In genomic region chr11:116619561-116619960, GRCm38 (mm10) we compare ENCODE assay signal across 19 mouse cellular contexts. TPM values are rescaled to one million over a fixed set of nuclear protein-coding genes. Genes with fewer than 3 reads are reported as not detected.
DNase-seq lines count a peak whose midpoint lies in the region; ATAC-seq and TF ChIP-seq lines count a peak whose summit lies in the region.
"Had no signal": no experiment of that assay in that cellular context is flagged by ENCODE, and none has a peak within 500 bp of the region (broad histone marks: within the 10 kb centered on the region; RNA-seq: fewer than 3 reads in every experiment).

No protein-coding gene starts in this region.

- 60% methylated on average over 8 of the region's 8 CpGs for WGBS in heart, adult 2 months
- WGBS in limb, embryonic 12.5 days = 52% methylated on average over 8 of the region's 8 CpGs
- 60% methylated on average over 8 of the region's 8 CpGs for WGBS in limb, embryonic 10.5 days
- WGBS in liver, embryonic 16.5 days (ENCODE audit: insufficient replicate concordance) = 66% methylated on average over 8 of the region's 8 CpGs
- WGBS in intestine, postnatal 0 days = 51% methylated on average over 8 of the region's 8 CpGs
- 76% methylated on average over 8 of the region's 8 CpGs for WGBS in midbrain, embryonic 16.5 days

- H3K27ac ChIP-seq in heart, adult 2 months = peak overlapping the region; percentile 96; the same call in 1 of the 2 replicates
- no peak overlapping the region for H3K27ac ChIP-seq in limb, embryonic 12.5 days
- no peak overlapping the region for H3K27ac ChIP-seq in limb, embryonic 10.5 days
- H3K27ac ChIP-seq in MEL (ENCODE audit: control insufficient read depth, low read depth, low read length) = peak overlapping the region; percentile 46
- peak overlapping the region; percentile 94 for H3K27ac ChIP-seq in liver, embryonic 16.5 days (ENCODE audit: low read length)
- H3K27ac ChIP-seq in intestine, postnatal 0 days (ENCODE audit: low read depth, low read length) = no peak overlapping the region
- no peak overlapping the region for H3K27ac ChIP-seq in midbrain, embryonic 16.5 days (ENCODE audit: low read length)
- H3K27ac ChIP-seq: forebrain, embryonic 10.5 days; hindbrain, embryonic 14.5 days; left cerebral cortex, adult 2 months; midbrain, embryonic 13.5 days had no signal

- H3K9me3 ChIP-seq in limb, embryonic 12.5 days = no peaks in the 10 kb centered on the region
- no peaks in the 10 kb centered on the region for H3K9me3 ChIP-seq in limb, embryonic 10.5 days (replicated peaks)
- H3K9me3 ChIP-seq in MEL (replicated peaks; ENCODE audit: insufficient read depth, low read length) = no peaks in the 10 kb centered on the region
- no peaks in the 10 kb centered on the region for H3K9me3 ChIP-seq in liver, embryonic 16.5 days (replicated peaks; ENCODE audit: control insufficient read depth, low read length)
- H3K9me3 ChIP-seq in intestine, postnatal 0 days (ENCODE audit: control insufficient read depth) = no peaks in the 10 kb centered on the region
- no peaks in the 10 kb centered on the region for H3K9me3 ChIP-seq in midbrain, embryonic 16.5 days (replicated peaks; ENCODE audit: control insufficient read depth, low read length, poor library complexity, severe bottlenecking)
- H3K9me3 ChIP-seq: forebrain, embryonic 10.5 days; G1E; midbrain, embryonic 13.5 days had no signal

- H3K4me2 ChIP-seq in limb, embryonic 12.5 days = 0 out of 2 replicates have a peak overlapping the region, but pooled peaks have one; percentile 3
- peak overlapping the region; percentile 96 for H3K4me2 ChIP-seq in liver, embryonic 16.5 days (ENCODE audit: low read depth, low read length)
- no peak overlapping the region for H3K4me2 ChIP-seq in intestine, postnatal 0 days (replicated peaks; ENCODE audit: low read depth)
- H3K4me2 ChIP-seq in midbrain, embryonic 16.5 days (ENCODE audit: low read length) = no peak overlapping the region
- H3K4me2 ChIP-seq: hindbrain, embryonic 14.5 days; midbrain, embryonic 13.5 days had no signal

- TF ChIP-seq POLR2A in heart, adult 2 months (IDR thresholded peaks at IDR 0.05; ENCODE audit: insufficient read depth, low read depth, low read length) = no peak
- TF ChIP-seq POLR2A in MEL (IDR thresholded peaks at IDR 0.05; ENCODE audit: control insufficient read depth in 1 of 2, insufficient read depth in 1 of 2, low read depth in 1 of 2, low read length in 2 of 2, poor library complexity in 1 of 2) = no peak

- TF ChIP-seq CTCF in heart, adult 2 months (IDR thresholded peaks at IDR 0.05) = no peak
- no peak for TF ChIP-seq CTCF in MEL (IDR thresholded peaks at IDR 0.05 in 2 of 3, conservative IDR thresholded peaks at IDR 0.05 in 1 of 3; ENCODE audit: control insufficient read depth in 1 of 3, insufficient read depth in 1 of 3, low read depth in 2 of 3, low read length in 3 of 3, poor library complexity in 1 of 3, severe bottlenecking in 1 of 3)
- TF ChIP-seq CTCF in intestine, postnatal 0 days (IDR thresholded peaks at IDR 0.05; ENCODE audit: low read depth) = no peak

- H3K27me3 ChIP-seq in heart, adult 2 months (ENCODE audit: control insufficient read depth, insufficient read depth, low read length) = no peaks in the 10 kb centered on the region
- H3K27me3 ChIP-seq in limb, embryonic 12.5 days = peaks cover 20% of the 10 kb centered on the region
- peaks cover 34% of the 10 kb centered on the region for H3K27me3 ChIP-seq in limb, embryonic 10.5 days (ENCODE audit: low read depth, poor library complexity, severe bottlenecking)
- H3K27me3 ChIP-seq in MEL (ENCODE audit: control insufficient read depth in 1 of 2, insufficient read depth in 2 of 2, low read length in 2 of 2) = no peaks in the 10 kb centered on the region
- no peaks in the 10 kb centered on the region for H3K27me3 ChIP-seq in liver, embryonic 16.5 days (ENCODE audit: control insufficient read depth, insufficient read depth, low read depth, low read length)
- no peaks in the 10 kb centered on the region for H3K27me3 ChIP-seq in intestine, postnatal 0 days (replicated peaks; ENCODE audit: control insufficient read depth, insufficient read depth, low read length)
- H3K27me3 ChIP-seq in midbrain, embryonic 16.5 days (ENCODE audit: control insufficient read depth, insufficient read depth, low read depth, low read length) = peaks cover 15% of the 10 kb centered on the region

- no peak for ATAC-seq in limb, embryonic 12.5 days (ENCODE audit: insufficient number of reproducible peaks, insufficient read depth, low FRiP score, low TSS enrichment, low read depth)
- no peak for ATAC-seq in liver, embryonic 16.5 days (ENCODE audit: low read depth)
- no peak for ATAC-seq in intestine, postnatal 0 days
- no peak for ATAC-seq in midbrain, embryonic 16.5 days
- ATAC-seq: midbrain, embryonic 13.5 days had no signal

- H3K9ac ChIP-seq in heart, adult 2 months (ENCODE audit: low read depth, low read length) = no peak overlapping the region
- no peak overlapping the region for H3K9ac ChIP-seq in limb, embryonic 12.5 days (replicated peaks)
- H3K9ac ChIP-seq in MEL (ENCODE audit: control insufficient read depth, low read depth, low read length, poor library complexity, severe bottlenecking) = peak overlapping the region; percentile 34
- peak overlapping the region; percentile 72 for H3K9ac ChIP-seq in liver, embryonic 16.5 days (ENCODE audit: low read depth, low read length)
- no peak overlapping the region for H3K9ac ChIP-seq in intestine, postnatal 0 days (ENCODE audit: low read depth, low read length)
- no peak overlapping the region for H3K9ac ChIP-seq in midbrain, embryonic 16.5 days (ENCODE audit: low read depth, low read length)
- H3K9ac ChIP-seq: hindbrain, embryonic 14.5 days; midbrain, embryonic 13.5 days had no signal

- intact Hi-C loops in heart, adult 2 months (cut with DNase I) = no loop called here
- intact Hi-C loops in heart, postnatal 10 days (cut with DNase I) = no loop called here

- peaks cover 69% of the 10 kb centered on the region for H3K4me1 ChIP-seq in heart, adult 2 months (ENCODE audit: control insufficient read depth, insufficient read depth, low read length)
- peaks cover 82% of the 10 kb centered on the region for H3K4me1 ChIP-seq in limb, embryonic 12.5 days (replicated peaks)
- H3K4me1 ChIP-seq in limb, embryonic 10.5 days = peaks cover 95% of the 10 kb centered on the region
- peaks cover 25 to 71% of the 10 kb centered on the region in 2 experiments for H3K4me1 ChIP-seq in MEL (ENCODE audit: control insufficient read depth in 1 of 2, insufficient read depth in 2 of 2, low read length in 2 of 2)
- H3K4me1 ChIP-seq in liver, embryonic 16.5 days (ENCODE audit: control insufficient read depth, low read depth, low read length) = peaks cover 93% of the 10 kb centered on the region
- peaks cover 35% of the 10 kb centered on the region for H3K4me1 ChIP-seq in intestine, postnatal 0 days (replicated peaks; ENCODE audit: control insufficient read depth, insufficient read depth, low read length)
- peaks cover 2% of the 10 kb centered on the region; the same call in 1 of the 2 replicates for H3K4me1 ChIP-seq in midbrain, embryonic 16.5 days (ENCODE audit: control insufficient read depth, insufficient read depth, low read length)

- no peak for TF ChIP-seq EP300 in heart, adult 2 months (IDR thresholded peaks at IDR 0.05; ENCODE audit: insufficient read depth, low read depth, low read length)
- TF ChIP-seq EP300 in MEL (IDR thresholded peaks at IDR 0.05; ENCODE audit: low read depth in 1 of 2, low read length in 2 of 2) = no peak

- no peak for TF ChIP-seq RAD21 in MEL (IDR thresholded peaks at IDR 0.05; ENCODE audit: low read depth, low read length)

- H3K4me3 ChIP-seq in heart, adult 2 months = no peak overlapping the region
- H3K4me3 ChIP-seq in limb, embryonic 12.5 days (replicated peaks) = no peak overlapping the region
- no peak overlapping the region for H3K4me3 ChIP-seq in limb, embryonic 10.5 days
- H3K4me3 ChIP-seq in MEL (ENCODE audit: control insufficient read depth in 1 of 2, insufficient read depth in 1 of 2, low read depth in 2 of 2, low read length in 2 of 2) = peak overlapping the region in 1 of 2 experiments; percentile 38; a peak in 1 of 4 replicates
- peak overlapping the region; percentile 55 for H3K4me3 ChIP-seq in liver, embryonic 16.5 days (ENCODE audit: low read depth, low read length)
- H3K4me3 ChIP-seq in intestine, postnatal 0 days (ENCODE audit: low read depth, low read length) = no peak overlapping the region
- no peak overlapping the region for H3K4me3 ChIP-seq in midbrain, embryonic 16.5 days (ENCODE audit: low read depth, low read length)
- H3K4me3 ChIP-seq: forebrain, embryonic 10.5 days; left cerebral cortex, adult 2 months; midbrain, embryonic 13.5 days had no signal

- H3K79me2 ChIP-seq in heart, adult 2 months (replicated peaks; ENCODE audit: control insufficient read depth, insufficient read depth, low read length) = peaks cover 8% of the 10 kb centered on the region
- peaks cover 6% of the 10 kb centered on the region for H3K79me2 ChIP-seq in MEL (ENCODE audit: control insufficient read depth, insufficient read depth, low read length, poor library complexity)

- peaks cover 2% of the 10 kb centered on the region; the same call in 1 of the 2 replicates for H3K36me3 ChIP-seq in heart, adult 2 months (ENCODE audit: control insufficient read depth, insufficient read depth, low read length)
- no peaks in the 10 kb centered on the region for H3K36me3 ChIP-seq in limb, embryonic 12.5 days
- H3K36me3 ChIP-seq in limb, embryonic 10.5 days = no peaks in the 10 kb centered on the region
- H3K36me3 ChIP-seq in MEL (ENCODE audit: control insufficient read depth in 1 of 2, insufficient read depth in 2 of 2, low read length in 2 of 2) = peaks cover 0 to 37% of the 10 kb centered on the region in 2 experiments; a peak in 2 of 4 replicates
- H3K36me3 ChIP-seq in liver, embryonic 16.5 days (ENCODE audit: control insufficient read depth, insufficient read depth) = no peaks in the 10 kb centered on the region
- H3K36me3 ChIP-seq in intestine, postnatal 0 days (ENCODE audit: control insufficient read depth, insufficient read depth) = no peaks in the 10 kb centered on the region
- no peaks in the 10 kb centered on the region for H3K36me3 ChIP-seq in midbrain, embryonic 16.5 days (ENCODE audit: control insufficient read depth, insufficient read depth, low read length)
- H3K36me3 ChIP-seq: forebrain, embryonic 10.5 days; midbrain, embryonic 13.5 days had no signal

- no peak for DNase-seq in heart, adult 2 months
- no peak for DNase-seq in heart, postnatal 10 days
- no peak for DNase-seq in limb, embryonic 10.5 days (ENCODE audit: low spot score)
- DNase-seq in MEL (ENCODE audit: low read depth, low spot score) = no peak
- DNase-seq: adrenal gland, postnatal 14 days; right cerebral cortex, postnatal 25 days had no signal

RNA-seq across cellular contexts. Expression of gene Rhbdf2, which starts 7.3 kb away (rescaled TPM):
- 10 to 100 TPM; 10.8 to 11.2 TPM for total RNA-seq in heart, adult 2 months (2021)
- 19.2 and 22.3 TPM in 2 replicates for polyA plus RNA-seq in heart, adult 2 months (2012; rRNA removed)
- 10 to 100 TPM; 15.4 to 17.7 TPM for total RNA-seq in heart, postnatal 10 days (2021)
- 4.1 and 5.1 TPM in 2 replicates for polyA plus RNA-seq in limb, embryonic 12.5 days (2016; fragmentation: Nextera tagmentation; extraction: Ambion mirVana)
- 4.4 and 5.2 TPM in 2 replicates for polyA plus RNA-seq in limb, embryonic 10.5 days (2016; fragmentation: Nextera tagmentation; extraction: Ambion mirVana)
- 6.4 and 7.7 TPM in 2 replicates for total RNA-seq in MEL (2012; rRNA removed)
- 10 to 100 TPM in 1 of 2 experiments, not detected in 1; 13.7 TPM for polyA plus RNA-seq in MEL (2012; ENCODE audit: insufficient read depth in 1 of 2, insufficient read length in 2 of 2, low read depth in 1 of 2, low replicate concordance in 2 of 2, missing spikeins in 1 of 2)
- polyA plus RNA-seq in liver, embryonic 16.5 days (2015; fragmentation: Nextera tagmentation; extraction: Ambion mirVana) = 6.7 and 7.7 TPM in 2 replicates
- 7.6 and 8.4 TPM in 2 replicates for polyA plus RNA-seq in intestine, postnatal 0 days (2015; fragmentation: Nextera tagmentation; extraction: Ambion mirVana)
- polyA plus RNA-seq in midbrain, embryonic 16.5 days (2015; fragmentation: Nextera tagmentation; extraction: Ambion mirVana) = 0.93 and 1.2 TPM in 2 replicates

RNA-seq across cellular contexts. Expression of gene Aanat, which starts 33.3 kb away (rescaled TPM):
- not detected for total RNA-seq in heart, adult 2 months (2021)
- not detected in 2 replicates for polyA plus RNA-seq in heart, adult 2 months (2012; rRNA removed)
- total RNA-seq in heart, postnatal 10 days (2021) = not detected
- not detected in 2 replicates for polyA plus RNA-seq in limb, embryonic 12.5 days (2016; fragmentation: Nextera tagmentation; extraction: Ambion mirVana)
- polyA plus RNA-seq in limb, embryonic 10.5 days (2016; fragmentation: Nextera tagmentation; extraction: Ambion mirVana) = not detected in 2 replicates
- not detected in 2 replicates for total RNA-seq in MEL (2012; rRNA removed)
- not detected for polyA plus RNA-seq in MEL (2012; ENCODE audit: insufficient read depth in 1 of 2, insufficient read length in 2 of 2, low read depth in 1 of 2, low replicate concordance in 2 of 2, missing spikeins in 1 of 2)
- not detected in 2 replicates for polyA plus RNA-seq in liver, embryonic 16.5 days (2015; fragmentation: Nextera tagmentation; extraction: Ambion mirVana)
- polyA plus RNA-seq in intestine, postnatal 0 days (2015; fragmentation: Nextera tagmentation; extraction: Ambion mirVana) = not detected in 2 replicates
- 0.20 and 0.36 TPM in 2 replicates for polyA plus RNA-seq in midbrain, embryonic 16.5 days (2015; fragmentation: Nextera tagmentation; extraction: Ambion mirVana)
- total RNA-seq: adrenal gland, postnatal 14 days; G1E; granulocyte monocyte progenitor cell, adult 5-6 weeks; liver, adult 2 months; neutrophil, adult 5-6 weeks had no signal
- polyA plus RNA-seq: C2C12; forebrain, embryonic 10.5 days; G1E; liver, adult 2 months had no signal

RNA-seq across cellular contexts. Expression of gene Prcd, which starts 33.8 kb away (rescaled TPM):
- total RNA-seq in heart, adult 2 months (2021) = 1 to 10 TPM; 1.1 to 1.3 TPM
- polyA plus RNA-seq in heart, adult 2 months (2012; rRNA removed) = 0.76 and 1.1 TPM in 2 replicates
- 1 to 10 TPM; 1.4 to 1.7 TPM for total RNA-seq in heart, postnatal 10 days (2021)
- 0.45 and 0.63 TPM in 2 replicates for polyA plus RNA-seq in limb, embryonic 12.5 days (2016; fragmentation: Nextera tagmentation; extraction: Ambion mirVana)
- 0.16 and 0.25 TPM in 2 replicates for polyA plus RNA-seq in limb, embryonic 10.5 days (2016; fragmentation: Nextera tagmentation; extraction: Ambion mirVana)
- total RNA-seq in MEL (2012; rRNA removed) = 50.0 and 72.2 TPM in 2 replicates
- 10 to 100 TPM in 1 of 2 experiments, not detected in 1; 44.4 TPM for polyA plus RNA-seq in MEL (2012; ENCODE audit: insufficient read depth in 1 of 2, insufficient read length in 2 of 2, low read depth in 1 of 2, low replicate concordance in 2 of 2, missing spikeins in 1 of 2)
- 0.12 TPM in 1 of 2 replicates, not detected in the other for polyA plus RNA-seq in liver, embryonic 16.5 days (2015; fragmentation: Nextera tagmentation; extraction: Ambion mirVana)
- polyA plus RNA-seq in intestine, postnatal 0 days (2015; fragmentation: Nextera tagmentation; extraction: Ambion mirVana) = 0.84 and 1.1 TPM in 2 replicates
- 3.7 and 4.4 TPM in 2 replicates for polyA plus RNA-seq in midbrain, embryonic 16.5 days (2015; fragmentation: Nextera tagmentation; extraction: Ambion mirVana)
- total RNA-seq: granulocyte monocyte progenitor cell, adult 5-6 weeks; liver, adult 2 months; neutrophil, adult 5-6 weeks had no signal
- polyA plus RNA-seq: liver, adult 2 months had no signal

RNA-seq across cellular contexts. Expression of gene Cygb, which starts 34.6 kb away (rescaled TPM):
- total RNA-seq in heart, adult 2 months (2021) = 10 to 100 TPM; 42.5 to 50.3 TPM
- polyA plus RNA-seq in heart, adult 2 months (2012; rRNA removed) = 55.0 and 66.1 TPM in 2 replicates
- total RNA-seq in heart, postnatal 10 days (2021) = 10 to 100 TPM; 76.2 to 85.4 TPM
- polyA plus RNA-seq in limb, embryonic 12.5 days (2016; fragmentation: Nextera tagmentation; extraction: Ambion mirVana) = 3.1 and 3.6 TPM in 2 replicates
- polyA plus RNA-seq in limb, embryonic 10.5 days (2016; fragmentation: Nextera tagmentation; extraction: Ambion mirVana) = 2.7 and 5.8 TPM in 2 replicates
- total RNA-seq in MEL (2012; rRNA removed) = 2.1 and 2.2 TPM in 2 replicates
- polyA plus RNA-seq in MEL (2012; ENCODE audit: insufficient read depth in 1 of 2, insufficient read length in 2 of 2, low read depth in 1 of 2, low replicate concordance in 2 of 2, missing spikeins in 1 of 2) = 1 to 10 TPM in 1 of 2 experiments, not detected in 1; 8.7 TPM
- 1.1 and 1.2 TPM in 2 replicates for polyA plus RNA-seq in liver, embryonic 16.5 days (2015; fragmentation: Nextera tagmentation; extraction: Ambion mirVana)
- polyA plus RNA-seq in intestine, postnatal 0 days (2015; fragmentation: Nextera tagmentation; extraction: Ambion mirVana) = 17.5 and 20.2 TPM in 2 replicates
- 26.4 and 29.3 TPM in 2 replicates for polyA plus RNA-seq in midbrain, embryonic 16.5 days (2015; fragmentation: Nextera tagmentation; extraction: Ambion mirVana)
- total RNA-seq: G1E; granulocyte monocyte progenitor cell, adult 5-6 weeks had no signal

RNA-seq across cellular contexts. Expression of gene Ube2o, which starts 38.3 kb away (rescaled TPM):
- total RNA-seq in heart, adult 2 months (2021) = 10 to 100 TPM; 24.8 to 36.3 TPM
- 22.6 and 26.4 TPM in 2 replicates for polyA plus RNA-seq in heart, adult 2 months (2012; rRNA removed)
- total RNA-seq in heart, postnatal 10 days (2021) = 10 to 100 TPM; 28.5 to 33.7 TPM
- polyA plus RNA-seq in limb, embryonic 12.5 days (2016; fragmentation: Nextera tagmentation; extraction: Ambion mirVana) = 14.8 and 21.7 TPM in 2 replicates
- 12.7 and 16.4 TPM in 2 replicates for polyA plus RNA-seq in limb, embryonic 10.5 days (2016; fragmentation: Nextera tagmentation; extraction: Ambion mirVana)
- 22.9 and 31.1 TPM in 2 replicates for total RNA-seq in MEL (2012; rRNA removed)
- 10 to 100 TPM in 1 of 2 experiments, not detected in 1; 42.8 TPM for polyA plus RNA-seq in MEL (2012; ENCODE audit: insufficient read depth in 1 of 2, insufficient read length in 2 of 2, low read depth in 1 of 2, low replicate concordance in 2 of 2, missing spikeins in 1 of 2)
- 15.1 and 18.1 TPM in 2 replicates for polyA plus RNA-seq in liver, embryonic 16.5 days (2015; fragmentation: Nextera tagmentation; extraction: Ambion mirVana)
- polyA plus RNA-seq in intestine, postnatal 0 days (2015; fragmentation: Nextera tagmentation; extraction: Ambion mirVana) = 3.7 and 4.8 TPM in 2 replicates
- polyA plus RNA-seq in midbrain, embryonic 16.5 days (2015; fragmentation: Nextera tagmentation; extraction: Ambion mirVana) = 15.5 and 17.0 TPM in 2 replicates

Comparison
In these comparisons a context has a peak if more than half of its experiments do, and no peak if none do; other contexts are left out.
1. H3K27ac ChIP-seq: peak in heart, adult 2 months (single experiment), MEL (single experiment) and liver, embryonic 16.5 days (single experiment); none in limb, embryonic 12.5 days (single experiment), limb, embryonic 10.5 days (single experiment), intestine, postnatal 0 days (single experiment) and midbrain, embryonic 16.5 days (single experiment).
2. H3K9ac ChIP-seq: peak in MEL (single experiment) and liver, embryonic 16.5 days (single experiment); none in heart, adult 2 months (single experiment), limb, embryonic 12.5 days (single experiment), intestine, postnatal 0 days (single experiment) and midbrain, embryonic 16.5 days (single experiment).
3. H3K4me2 ChIP-seq: peak in limb, embryonic 12.5 days (single experiment) and liver, embryonic 16.5 days (single experiment); none in intestine, postnatal 0 days (single experiment) and midbrain, embryonic 16.5 days (single experiment).